Comparison of ENCODE assay signal across 15 mouse cellular contexts in the genomic region with DNA sequence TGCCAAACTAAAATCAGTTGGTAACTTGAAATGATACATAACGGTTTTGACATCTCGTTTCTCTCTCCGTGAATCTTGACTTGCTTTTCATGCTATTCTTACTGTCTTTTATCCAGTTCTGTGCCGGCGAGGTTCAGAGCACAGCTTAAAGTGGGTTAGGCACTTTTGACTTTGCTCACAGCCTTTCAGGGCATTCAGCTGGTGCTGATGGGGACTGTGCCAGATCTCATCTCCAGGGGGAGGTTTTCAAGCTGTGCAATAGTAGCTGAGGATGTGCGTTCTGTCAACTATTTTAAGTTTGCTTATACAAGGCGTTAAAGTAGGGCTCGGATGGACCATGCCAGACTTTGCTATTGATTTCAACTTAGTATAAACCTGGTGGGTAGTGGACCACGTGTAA.
"Had no signal": no experiment of that assay in that cellular context is flagged by ENCODE, and none has a peak within 500 bp of the region (broad histone marks: within the 10 kb centered on the region; RNA-seq: fewer than 3 reads in every experiment).

No protein-coding gene starts in this region.

- DNase-seq: kidney, postnatal 4 days; liver; liver, embryonic 13.5 days; lung, adult 2 months; right cerebral cortex, postnatal 14 days; right cerebral cortex, postnatal 4 days; thymus, adult 2 months; thymus, postnatal 25 days had no signal

- ATAC-seq: intestine, embryonic 16.5 days had no signal

- H3K4me3 ChIP-seq: limb, embryonic 10.5 days; limb, embryonic 13.5 days; liver, embryonic 13.5 days; megakaryocyte, embryonic 14.5 days; neural tube, embryonic 12.5 days; neural tube, embryonic 15.5 days had no signal

- H3K9me3 ChIP-seq: limb, embryonic 10.5 days; limb, embryonic 13.5 days; liver, embryonic 13.5 days; megakaryocyte, embryonic 14.5 days; neural tube, embryonic 12.5 days; neural tube, embryonic 15.5 days had no signal

- H3K27me3 ChIP-seq: limb, embryonic 13.5 days; liver, embryonic 13.5 days; megakaryocyte, embryonic 14.5 days; neural tube, embryonic 12.5 days; neural tube, embryonic 15.5 days had no signal

- H3K4me2 ChIP-seq: limb, embryonic 13.5 days; liver, embryonic 13.5 days; neural tube, embryonic 12.5 days; neural tube, embryonic 15.5 days had no signal

- H3K4me1 ChIP-seq: limb, embryonic 10.5 days; neural tube, embryonic 12.5 days had no signal

- H3K27ac ChIP-seq: limb, embryonic 10.5 days; limb, embryonic 13.5 days; liver, embryonic 13.5 days; neural tube, embryonic 12.5 days; neural tube, embryonic 15.5 days; stomach, postnatal 0 days had no signal

- H3K9ac ChIP-seq: limb, embryonic 13.5 days; liver, embryonic 13.5 days; neural tube, embryonic 12.5 days; neural tube, embryonic 15.5 days had no signal

- H3K36me3 ChIP-seq: neural tube, embryonic 12.5 days; neural tube, embryonic 15.5 days had no signal
